Mouse (Mus musculus): ENCODE measurements around the gene Slc44a5. TPM values are rescaled to one million over a fixed set of nuclear protein-coding genes. Genes with fewer than 3 reads are reported as not detected.
"Not testable (repeated sequence)": the region's sequence is repeated elsewhere in the genome, so short reads cannot be mapped to it uniquely, and the experiment has no call there.

The Slc44a5 gene
- polyA plus RNA-seq, 1 experiment from 2014 or later, result 0.25 TPM

DNA sequence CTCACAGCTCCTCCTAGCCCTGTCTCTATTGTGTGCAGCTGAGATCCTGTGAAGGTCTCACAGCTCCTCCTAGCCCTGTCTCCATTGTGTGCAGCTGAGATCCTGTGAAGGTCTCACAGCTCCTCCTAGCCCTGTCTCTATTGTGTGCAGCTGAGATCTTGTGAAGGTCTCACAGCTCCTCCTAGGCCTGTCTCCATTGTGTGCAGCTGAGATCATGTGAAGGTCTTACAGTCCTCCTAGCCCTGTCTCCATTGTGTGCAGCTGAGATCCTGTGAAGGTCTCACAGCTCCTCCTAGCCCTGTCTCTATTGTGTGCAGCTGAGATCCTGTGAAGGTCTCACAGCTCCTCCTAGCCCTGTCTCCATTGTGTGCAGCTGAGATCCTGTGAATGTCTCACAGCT, 98.8 kb downstream of the Slc44a5 start:
- H3K9me3 ChIP-seq; H3K4me3 ChIP-seq; H3K27me3 ChIP-seq; H3K4me1 ChIP-seq; ATAC-seq (ENCODE audit: borderline replicate concordance, extremely low read depth, low FRiP score, low TSS enrichment); H3K27ac ChIP-seq; H3K4me2 ChIP-seq; H3K36me3 ChIP-seq; H3K9ac ChIP-seq: not testable (repeated sequence)

- H3K9ac ChIP-seq, result no peak overlapping the region
- no peaks in the 10 kb centered on the region for H3K36me3 ChIP-seq
- 37% methylated on average over 10 of the region's 10 CpGs for WGBS
- H3K27ac ChIP-seq, result no peak overlapping the region
- no peak overlapping the region for H3K4me2 ChIP-seq
- H3K4me3 ChIP-seq, result no peak overlapping the region
- ATAC-seq (ENCODE audit: borderline replicate concordance, extremely low read depth, low FRiP score, low TSS enrichment), result no peak
- no peaks in the 10 kb centered on the region for H3K4me1 ChIP-seq
- H3K9me3 ChIP-seq, result no peaks in the 10 kb centered on the region
- H3K27me3 ChIP-seq, result no peaks in the 10 kb centered on the region
Measured at GRCm38 (mm10) chr3:154075749-154076148, 102.5 kb downstream of the Slc44a5 start.

GRCm38 (mm10) chr3:154081687-154082086, 108.5 kb downstream of the Slc44a5 start:
- 65% methylated on average over 12 of the region's 12 CpGs for WGBS

DNA sequence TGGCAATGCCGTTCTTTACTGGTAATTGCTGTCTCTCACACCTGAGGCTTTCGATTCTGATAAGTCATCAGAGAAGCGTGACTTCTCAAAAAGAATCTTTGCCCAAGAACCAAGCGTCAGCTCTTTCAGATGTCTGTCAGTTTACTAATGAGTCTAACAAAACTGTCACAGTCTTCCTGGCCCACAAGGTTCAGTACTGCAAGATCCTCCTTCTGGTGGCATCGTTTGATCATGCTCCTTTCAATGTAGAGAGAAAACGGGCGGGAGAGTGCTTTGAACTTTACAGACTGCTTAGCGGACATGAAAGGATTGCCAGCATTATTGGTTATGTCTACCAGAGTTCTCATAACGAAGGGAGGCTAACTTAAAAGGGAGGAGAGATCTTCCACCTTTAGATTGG, 109.0 kb downstream of the Slc44a5 start:
- no peak overlapping the region for H3K9ac ChIP-seq
- H3K4me3 ChIP-seq, result no peak overlapping the region
- H3K4me2 ChIP-seq, result no peak overlapping the region
- H3K4me1 ChIP-seq, result no peaks in the 10 kb centered on the region
- H3K9me3 ChIP-seq, result no peaks in the 10 kb centered on the region
- 48% methylated on average over 9 of the region's 9 CpGs for WGBS
- no peak for ATAC-seq (ENCODE audit: borderline replicate concordance, extremely low read depth, low FRiP score, low TSS enrichment)
- no peak overlapping the region for H3K27ac ChIP-seq
- no peaks in the 10 kb centered on the region for H3K27me3 ChIP-seq
- no peaks in the 10 kb centered on the region for H3K36me3 ChIP-seq

More at GRCm38 (mm10) chr3:154081687-154082086, 108.5 kb downstream of the Slc44a5 start:
- Histone ChIP-seq H3K27me3 (no peaks in the 10 kb centered on the region), H3K4me3 (no peak overlapping the region), H3K36me3 (no peaks in the 10 kb centered on the region), H3K9ac (no peak overlapping the region), H3K4me1 (no peaks in the 10 kb centered on the region), H3K9me3 (no peaks in the 10 kb centered on the region), H3K27ac (no peak overlapping the region), H3K4me2 (no peak overlapping the region)
- ATAC-seq (ENCODE audit: borderline replicate concordance, extremely low read depth, low FRiP score, low TSS enrichment), result peak; percentile 27; the same call in 1 of the 2 replicates

DNA sequence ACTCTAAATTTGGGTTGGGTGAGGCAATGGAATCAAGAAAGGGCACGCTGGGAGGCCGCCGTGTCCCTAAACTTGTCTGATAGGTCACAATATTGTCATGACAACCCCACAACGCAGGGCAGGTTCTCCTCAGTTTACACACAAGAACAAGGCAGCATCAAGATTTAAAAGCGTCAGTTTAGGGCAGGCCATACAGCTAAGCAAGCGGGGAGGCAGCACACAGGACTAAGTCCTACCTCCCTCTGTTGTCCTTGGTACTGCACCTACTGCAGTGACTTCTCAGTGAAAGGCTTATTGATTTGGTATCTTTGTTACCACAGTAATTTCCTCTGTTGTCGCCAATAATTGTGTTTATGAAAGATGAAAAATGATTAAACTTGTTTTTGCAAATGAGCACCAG, 109.7 kb downstream of the Slc44a5 start:
- H3K27ac ChIP-seq, result no peak overlapping the region
- 68% methylated on average over 7 of the region's 7 CpGs for WGBS
- H3K27me3 ChIP-seq, result no peaks in the 10 kb centered on the region
- H3K4me2 ChIP-seq, result no peak overlapping the region
- no peaks in the 10 kb centered on the region for H3K9me3 ChIP-seq
- H3K4me1 ChIP-seq, result no peaks in the 10 kb centered on the region
- ATAC-seq (ENCODE audit: borderline replicate concordance, extremely low read depth, low FRiP score, low TSS enrichment), result no peak
- no peak overlapping the region for H3K9ac ChIP-seq
- no peak overlapping the region for H3K4me3 ChIP-seq
- H3K36me3 ChIP-seq, result no peaks in the 10 kb centered on the region

- H3K27ac ChIP-seq, result no peak overlapping the region
- no peak overlapping the region for H3K4me2 ChIP-seq
- no peak for ATAC-seq (ENCODE audit: borderline replicate concordance, extremely low read depth, low FRiP score, low TSS enrichment)
- WGBS, result 60% methylated on average over 5 of the region's 5 CpGs
- H3K4me3 ChIP-seq, result no peak overlapping the region
- peaks cover 12% of the 10 kb centered on the region for H3K4me1 ChIP-seq
- no peaks in the 10 kb centered on the region for H3K36me3 ChIP-seq
- H3K9me3 ChIP-seq, result no peaks in the 10 kb centered on the region
- no peak overlapping the region for H3K9ac ChIP-seq
- no peaks in the 10 kb centered on the region for H3K27me3 ChIP-seq
Measured at GRCm38 (mm10) chr3:154089996-154090395, 116.8 kb downstream of the Slc44a5 start.

GRCm38 (mm10) chr3:154091468-154092338, 118.5 kb downstream of the Slc44a5 start:
- ATAC-seq (ENCODE audit: borderline replicate concordance, extremely low read depth, low FRiP score, low TSS enrichment), result 0 out of 2 replicates have a peak, but pooled peaks have one; percentile 7
- no peaks in the 10 kb centered on the region for H3K9me3 ChIP-seq
- peaks cover 12% of the 10 kb centered on the region for H3K4me1 ChIP-seq
- WGBS, result 52% methylated on average over 15 of the region's 15 CpGs
- no peak overlapping the region for H3K4me3 ChIP-seq
- no peaks in the 10 kb centered on the region for H3K27me3 ChIP-seq
- peak overlapping the region; percentile 48 for H3K4me2 ChIP-seq
- H3K27ac ChIP-seq, result 0 out of 2 replicates have a peak overlapping the region, but pooled peaks have one; percentile 43
- H3K36me3 ChIP-seq, result no peaks in the 10 kb centered on the region
- no peak overlapping the region for H3K9ac ChIP-seq

- no peaks in the 10 kb centered on the region for H3K9me3 ChIP-seq
- 0 out of 2 replicates have a peak overlapping the region, but pooled peaks have one; percentile 43 for H3K27ac ChIP-seq
- H3K9ac ChIP-seq, result no peak overlapping the region
- peak; percentile 82; the same call in 1 of the 2 replicates for ATAC-seq (ENCODE audit: borderline replicate concordance, extremely low read depth, low FRiP score, low TSS enrichment)
- WGBS, result 18% methylated on average over 7 of the region's 7 CpGs
- no peaks in the 10 kb centered on the region for H3K27me3 ChIP-seq
- peaks cover 12% of the 10 kb centered on the region for H3K4me1 ChIP-seq
- peak overlapping the region; percentile 48 for H3K4me2 ChIP-seq
- 0 out of 2 replicates have a peak overlapping the region, but pooled peaks have one; percentile 12 for H3K4me3 ChIP-seq
- no peaks in the 10 kb centered on the region for H3K36me3 ChIP-seq
Measured at GRCm38 (mm10) chr3:154092466-154092865, 119.2 kb downstream of the Slc44a5 start.

- ATAC-seq (ENCODE audit: borderline replicate concordance, extremely low read depth, low FRiP score, low TSS enrichment), result no peak
- H3K9me3 ChIP-seq, result no peaks in the 10 kb centered on the region
- peaks cover 12% of the 10 kb centered on the region for H3K4me1 ChIP-seq
- no peak overlapping the region for H3K9ac ChIP-seq
- no peaks in the 10 kb centered on the region for H3K27me3 ChIP-seq
- H3K4me2 ChIP-seq, result no peak overlapping the region
- no peak overlapping the region for H3K4me3 ChIP-seq
- 67% methylated on average over 8 of the region's 8 CpGs for WGBS
- no peak overlapping the region for H3K27ac ChIP-seq
- no peaks in the 10 kb centered on the region for H3K36me3 ChIP-seq
Measured at GRCm38 (mm10) chr3:154093745-154094322, 120.6 kb downstream of the Slc44a5 start.

GRCm38 (mm10) chr3:154101671-154102070, 128.4 kb downstream of the Slc44a5 start:
- Histone ChIP-seq H3K4me1 (no peaks in the 10 kb centered on the region), H3K27me3 (no peaks in the 10 kb centered on the region), H3K27ac (no peak overlapping the region), H3K4me2 (no peak overlapping the region), H3K9me3 (no peaks in the 10 kb centered on the region), H3K4me3 (no peak overlapping the region), H3K36me3 (no peaks in the 10 kb centered on the region), H3K9ac (no peak overlapping the region)
- 83% methylated on average over 9 of the region's 9 CpGs for WGBS
- ATAC-seq (ENCODE audit: borderline replicate concordance, extremely low read depth, low FRiP score, low TSS enrichment), result no peak

DNA sequence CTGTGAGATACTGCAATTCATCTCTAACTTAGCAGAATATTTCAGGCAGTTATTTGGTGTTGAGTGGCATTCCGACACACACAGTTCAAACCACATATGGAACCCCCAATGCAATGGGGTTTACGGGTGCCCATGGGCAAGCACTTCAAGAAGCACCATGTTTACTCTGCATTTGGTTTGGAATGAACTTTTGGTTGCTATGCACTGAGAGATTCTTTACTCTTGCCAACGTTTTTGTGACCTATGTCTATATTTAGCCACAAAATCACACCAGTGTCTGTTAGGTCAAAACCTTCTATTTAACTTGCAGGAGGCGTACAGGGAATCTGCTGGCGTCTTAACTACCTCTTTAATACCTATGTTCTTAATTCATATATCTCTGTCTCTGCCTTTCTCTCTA, 137.3 kb downstream of the Slc44a5 start:
- Histone ChIP-seq H3K4me1 (0 out of 2 replicates have a peak, but pooled peaks cover 3% of the 10 kb centered on the region), H3K27me3 (no peaks in the 10 kb centered on the region), H3K9ac (no peak overlapping the region), H3K27ac (no peak overlapping the region), H3K36me3 (no peaks in the 10 kb centered on the region), H3K9me3 (no peaks in the 10 kb centered on the region), H3K4me2 (no peak overlapping the region), H3K4me3 (no peak overlapping the region)
- WGBS, result 59% methylated on average over 5 of the region's 5 CpGs
- ATAC-seq (ENCODE audit: borderline replicate concordance, extremely low read depth, low FRiP score, low TSS enrichment), result no peak

GRCm38 (mm10) chr3:154111221-154111620, 138.0 kb downstream of the Slc44a5 start:
- Histone ChIP-seq H3K27ac (no peak overlapping the region), H3K36me3 (no peaks in the 10 kb centered on the region), H3K4me3 (no peak overlapping the region), H3K9me3 (no peaks in the 10 kb centered on the region), H3K27me3 (no peaks in the 10 kb centered on the region), H3K9ac (no peak overlapping the region), H3K4me2 (no peak overlapping the region), H3K4me1 (0 out of 2 replicates have a peak, but pooled peaks cover 3% of the 10 kb centered on the region)
- WGBS, result 33% methylated on average over 5 of the region's 5 CpGs
- ATAC-seq (ENCODE audit: borderline replicate concordance, extremely low read depth, low FRiP score, low TSS enrichment), result no peak
